Mouse (Mus musculus) NIH3T3 (cell line): ENCODE results near the gene Dhcr7.

ENCODE experiments used
- DNase-seq: peaks from one replicate; pipeline ENCODE4 v3.0.0-alpha.2; 2012; ENCODE audit warnings: low read depth

The Dhcr7 gene

GRCm38 (mm10) chr7:143822375-143823265 is at the start of gene Dhcr7, which contains the start of gene Nadsyn1:
TSS of gene Dhcr7 (plus strand) at chr7:143823145.
TSS of gene Nadsyn1 (minus strand) at chr7:143822849.
- DNase-seq, result peak; percentile 98

GRCm38 (mm10) chr7:143776137-143776536 is 46.8 kb upstream of the Dhcr7 start:
- DNase-seq, result no peak

GRCm38 (mm10) chr7:143777375-143777774 is 45.6 kb upstream of the Dhcr7 start:
- no peak for DNase-seq

DNA sequence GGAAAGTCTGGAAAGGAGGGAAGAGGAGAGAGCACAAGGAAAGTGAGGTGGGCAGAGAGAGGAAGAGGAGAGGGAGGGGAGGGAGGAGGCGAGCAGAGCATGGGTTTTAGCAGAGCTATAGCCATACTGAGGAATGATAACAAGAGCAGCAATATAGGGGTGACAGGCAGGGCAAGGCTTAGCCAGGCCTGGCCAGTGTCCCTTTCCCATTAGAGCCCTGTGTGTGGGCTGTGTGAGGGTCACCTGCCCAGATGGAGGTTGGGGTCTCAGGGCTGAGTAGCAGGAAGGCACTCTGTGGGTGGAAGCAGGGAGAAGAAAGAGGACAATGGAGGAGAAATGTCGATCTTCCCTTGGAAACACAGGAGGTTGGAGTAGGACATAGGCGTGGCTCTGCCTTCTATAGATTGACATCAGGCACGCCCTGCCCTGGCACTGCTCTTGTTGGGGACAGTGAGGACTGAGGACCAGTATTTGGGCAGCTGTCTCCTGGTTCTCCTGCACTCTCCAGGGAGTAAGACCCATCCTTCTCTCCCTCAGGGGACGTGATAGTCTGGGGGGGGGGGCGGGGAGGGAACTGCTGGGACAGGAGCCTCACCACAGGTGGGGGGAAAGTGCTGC is 39.5 kb upstream of the Dhcr7 start:
- no peak for DNase-seq

DNA sequence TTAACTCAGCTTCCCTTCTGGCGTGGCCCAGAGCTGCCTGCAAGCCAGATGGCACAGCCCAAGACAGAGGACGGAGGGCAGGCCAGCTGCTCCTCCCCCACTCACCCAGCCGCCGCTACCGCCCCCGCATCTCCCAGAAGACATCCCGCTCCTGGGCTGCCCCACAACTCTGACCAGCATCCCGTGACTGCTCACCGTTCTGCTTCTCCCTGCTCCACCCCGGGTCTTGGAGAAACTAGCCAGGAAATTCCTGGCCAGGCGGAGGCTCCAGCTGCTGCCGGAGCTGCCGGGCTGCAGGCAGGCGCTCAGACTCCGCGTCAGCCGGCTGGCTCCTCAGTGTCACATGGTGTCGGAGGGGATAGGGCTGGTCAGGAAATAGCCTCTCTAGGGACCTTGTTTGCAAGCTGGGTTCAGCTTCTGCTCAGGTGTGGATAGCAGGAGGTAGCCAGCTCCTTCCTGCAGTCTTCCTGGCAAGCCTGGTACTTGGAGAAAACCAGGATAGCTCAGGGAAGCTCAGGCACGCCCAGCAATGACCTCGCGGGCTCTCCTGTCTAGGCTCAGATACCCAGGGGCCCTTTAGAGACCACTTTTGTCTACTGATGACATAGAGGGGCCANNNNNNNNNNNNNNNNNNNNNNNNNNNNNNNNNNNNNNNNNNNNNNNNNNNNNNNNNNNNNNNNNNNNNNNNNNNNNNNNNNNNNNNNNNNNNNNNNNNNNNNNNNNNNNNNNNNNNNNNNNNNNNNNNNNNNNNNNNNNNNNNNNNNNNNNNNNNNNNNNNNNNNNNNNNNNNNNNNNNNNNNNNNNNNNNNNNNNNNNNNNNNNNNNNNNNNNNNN is 38.7 kb upstream of the Dhcr7 start, which contains the start of gene Mrgpre:
Gene Mrgpre (minus strand): TSS at position 505 of the 834 bp plus-strand sequence.
- peak; percentile 83 for DNase-seq

DNA sequence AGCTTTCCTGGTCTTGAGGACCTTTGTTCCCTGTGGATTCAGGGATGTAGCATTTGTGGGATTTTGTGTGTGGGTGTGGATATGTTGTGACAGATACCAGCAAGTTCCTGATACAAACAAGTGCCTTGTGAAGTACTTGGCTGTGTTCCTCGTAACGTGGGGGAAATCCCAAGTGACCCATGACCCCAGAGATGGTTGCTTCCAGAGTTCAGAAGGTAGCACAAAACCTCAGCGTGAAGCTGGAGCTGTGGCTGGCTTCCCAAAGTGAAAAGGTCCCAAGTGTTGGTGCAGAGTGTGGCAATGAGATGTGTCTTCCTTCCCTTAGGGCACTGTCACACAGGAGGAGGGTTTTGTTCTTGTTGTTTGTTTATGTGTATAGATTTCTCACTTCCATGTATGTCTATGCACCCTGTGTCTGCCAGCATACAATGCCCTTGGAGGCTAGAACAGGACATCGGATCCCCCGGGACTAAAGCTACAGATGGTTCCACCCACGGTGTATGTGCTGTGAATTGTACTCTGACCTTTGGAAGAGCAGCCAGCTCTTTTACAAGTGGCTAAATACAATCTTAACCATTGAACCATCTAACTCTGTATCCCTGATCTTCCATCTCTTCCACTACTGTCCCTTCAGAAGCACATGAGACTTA is 30.5 kb upstream of the Dhcr7 start:
- DNase-seq, result no peak

DNA sequence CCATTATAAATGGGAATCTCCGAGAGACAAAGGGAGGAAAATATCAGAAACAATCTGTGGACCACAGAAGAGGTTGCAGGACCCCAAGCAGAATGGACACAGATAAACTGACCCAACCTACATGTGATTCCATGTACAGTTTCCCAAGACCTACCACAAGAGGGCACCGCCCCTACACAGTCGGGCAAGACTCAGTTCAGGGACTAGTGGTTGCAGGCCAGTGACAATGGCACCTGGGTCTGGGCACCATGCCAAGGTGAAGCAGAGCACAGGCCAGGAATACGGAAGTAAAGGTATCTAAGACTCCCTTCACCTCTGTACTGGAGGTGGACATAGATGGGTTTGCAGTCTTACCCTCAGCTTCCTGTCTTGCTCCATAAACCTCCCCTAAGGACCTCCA is 29.8 kb upstream of the Dhcr7 start:
- DNase-seq, result peak; percentile 30

GRCm38 (mm10) chr7:143798783-143799182 is 24.2 kb upstream of the Dhcr7 start:
- no peak for DNase-seq

GRCm38 (mm10) chr7:143800770-143801169 is 22.2 kb upstream of the Dhcr7 start:
- DNase-seq, result no peak

GRCm38 (mm10) chr7:143801195-143802065 is 21.5 kb upstream of the Dhcr7 start:
- DNase-seq, result peak; percentile 43

DNA sequence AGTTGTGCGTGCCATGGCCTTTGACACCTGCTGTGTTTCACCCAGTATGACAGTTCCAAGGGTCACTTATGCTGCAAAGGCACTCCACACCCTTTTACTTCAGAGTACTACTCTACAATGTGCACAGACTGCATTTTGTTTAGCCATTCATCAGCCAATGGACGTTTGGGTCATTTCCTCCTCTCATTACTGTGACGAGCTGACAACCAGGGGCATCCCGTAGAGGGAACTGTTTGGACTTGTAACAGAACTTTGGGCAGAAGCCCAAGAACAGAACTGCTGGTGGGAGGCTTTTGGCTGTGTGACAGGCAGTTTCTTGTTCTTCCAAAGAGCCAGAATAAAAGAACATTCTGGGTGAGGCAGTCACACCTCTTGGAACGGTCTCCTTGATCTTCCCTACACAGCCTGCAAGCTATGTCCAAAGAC is 17.7 kb upstream of the Dhcr7 start:
- DNase-seq, result no peak

GRCm38 (mm10) chr7:143808909-143809308 is 14.0 kb upstream of the Dhcr7 start:
- peak; percentile 22 for DNase-seq

GRCm38 (mm10) chr7:143819201-143819600 is 3.7 kb upstream of the Dhcr7 start:
- DNase-seq, result no peak

- no peak for DNase-seq
Measured at GRCm38 (mm10) chr7:143821241-143821640, 1.7 kb upstream of the Dhcr7 start.

DNA sequence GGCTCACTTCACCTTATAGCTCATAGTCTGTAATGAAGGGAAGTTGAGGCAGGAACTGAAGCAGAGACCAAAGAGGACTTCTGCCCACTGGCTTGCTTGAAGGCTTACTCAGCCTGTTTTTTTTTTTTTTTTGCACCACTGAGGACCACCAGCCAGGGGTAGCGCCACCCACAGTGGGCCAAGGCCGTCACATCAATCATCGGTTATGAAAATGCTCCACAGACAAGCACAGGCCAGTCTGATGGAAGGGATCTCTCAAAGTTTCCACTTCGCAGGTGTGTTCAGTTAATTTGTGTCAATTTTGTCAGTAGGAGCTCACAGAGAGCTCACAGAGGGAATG is 291 bp downstream of the Dhcr7 start:
- no peak for DNase-seq

DNA sequence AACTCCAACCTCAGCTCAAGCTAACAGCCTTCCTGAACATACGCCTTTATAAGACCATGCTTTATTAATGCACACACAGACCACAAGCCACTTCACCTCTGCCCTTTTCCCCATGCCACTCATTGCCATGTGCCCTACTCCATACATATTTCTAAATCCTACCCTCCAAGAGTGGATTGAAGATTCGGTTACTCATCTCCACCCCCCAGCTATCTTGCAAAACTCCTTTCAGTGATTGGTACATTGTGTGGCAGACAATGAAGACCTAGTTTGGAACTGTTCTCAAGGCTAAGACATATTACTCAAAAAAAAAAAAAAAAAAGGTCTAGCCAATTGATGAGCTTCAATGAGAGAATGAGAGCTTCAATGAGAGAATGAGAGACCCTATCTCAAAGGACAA is 4.0 kb downstream of the Dhcr7 start:
- peak; percentile 24 for DNase-seq

GRCm38 (mm10) chr7:143829504-143830331 is 6.8 kb downstream of the Dhcr7 start:
- peak; percentile 95 for DNase-seq

GRCm38 (mm10) chr7:143830399-143830798 is 7.5 kb downstream of the Dhcr7 start:
- no peak for DNase-seq

DNA sequence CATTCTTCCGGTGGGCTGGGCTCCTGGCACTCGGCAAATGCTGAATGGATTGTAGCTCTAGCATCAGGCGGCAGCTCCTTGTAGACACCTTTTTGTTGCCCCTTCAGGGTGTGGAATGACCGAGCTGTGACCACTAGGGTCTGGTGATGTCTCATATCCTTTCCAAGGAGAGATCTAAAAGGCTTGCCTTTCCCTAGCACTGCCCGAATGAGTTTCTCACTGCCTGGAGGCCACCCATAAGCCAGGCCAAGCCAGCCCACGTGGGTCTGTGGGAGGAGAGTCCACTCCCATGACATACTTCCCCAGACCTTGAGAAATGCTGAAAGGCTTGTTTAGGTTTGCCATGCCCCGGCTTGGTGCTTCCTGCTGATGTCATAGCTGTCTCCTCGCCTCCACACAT is 9.3 kb downstream of the Dhcr7 start:
- DNase-seq, result peak; percentile 23

DNA sequence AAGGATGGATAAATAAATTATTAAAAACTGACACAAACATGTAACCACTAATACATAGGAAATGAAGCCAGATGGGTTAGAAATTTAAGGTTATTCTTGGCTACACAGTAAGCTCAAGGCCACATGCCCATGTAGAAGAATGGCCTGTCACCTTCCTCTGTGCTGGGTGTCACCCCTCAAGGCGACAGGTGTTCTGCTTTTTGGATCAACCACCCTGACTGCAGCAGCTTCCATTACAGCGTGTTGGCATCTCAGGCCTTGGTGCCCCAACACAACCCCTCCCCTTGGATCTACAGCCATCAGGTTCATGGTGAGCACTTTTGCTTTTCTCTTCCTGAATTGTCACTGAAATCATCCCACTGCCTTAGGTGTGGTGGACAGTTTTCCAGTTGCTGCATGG is 9.7 kb downstream of the Dhcr7 start:
- no peak for DNase-seq
